Mouse (Mus musculus) ES-Bruce4 (cell line): ENCODE results near the gene Rimbp2.

Experiments used
- CTCF ChIP-seq: IDR thresholded peaks from one replicate; pipeline ENCODE4 v1.8.1; 2011; ENCODE audit warnings: low read depth, low read length
- EP300 ChIP-seq: IDR thresholded peaks from 2 replicates; pipeline ENCODE4 v1.6.1; 2011; ENCODE audit warnings: low read depth, low read length; ENCODE audit not compliant: insufficient read depth
- POLR2A ChIP-seq: IDR thresholded peaks from one replicate; pipeline ENCODE4 v1.8.1; 2011; ENCODE audit warnings: low read length; ENCODE audit not compliant: insufficient read depth

DNA sequence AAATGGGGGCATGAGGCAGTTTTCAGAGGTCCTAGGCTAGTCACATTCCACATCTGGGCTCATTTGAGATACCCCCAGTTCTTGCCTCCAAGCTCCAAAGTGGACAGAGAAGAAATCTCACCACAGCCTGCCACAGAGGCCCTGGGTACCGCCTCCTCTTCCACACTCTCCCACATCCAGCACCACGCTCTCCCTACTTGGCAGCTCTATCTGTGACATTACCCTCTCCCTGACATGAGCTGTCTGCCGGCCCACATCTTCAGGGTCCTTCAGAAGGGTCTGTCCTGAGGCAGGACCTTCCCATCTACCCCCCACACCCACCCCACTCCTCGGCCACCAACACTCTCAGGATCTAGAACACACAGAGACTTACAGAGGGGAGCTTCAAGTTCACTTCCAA is 1.8 kb downstream of the Rimbp2 start:
- TF ChIP-seq CTCF (no peak), POLR2A (no peak), EP300 (no peak)
